Mouse (Mus musculus) lung, embryonic 14.5 days (tissue): ENCODE measurements around the gene Nprl3. TPM values are rescaled to one million over a fixed set of nuclear protein-coding genes. Genes with fewer than 3 reads are reported as not detected.
A peak's percentile ranks its signal among the peaks of the same experiment; 100 is the strongest.

ENCODE experiments used
- ATAC-seq: fragments of 200-750 bp; cut with Nextera tagmentation; 2 replicates; pipeline ENCODE4 v1.8.0; 2017; ENCODE audit warnings: mild to moderate bottlenecking, moderate TSS enrichment, moderate library complexity; ENCODE audit not compliant: insufficient read depth
- DNase-seq: peaks from one replicate; pipeline ENCODE4 v3.0.0-alpha.2; 2015
- H3K27ac ChIP-seq: fragments of 300-500 bp; sonication (generic); 2 replicates; pipeline ENCODE4 v1.5.1; 2014; ENCODE audit warnings: low read depth, mild to moderate bottlenecking, moderate library complexity
- H3K27me3 ChIP-seq: fragments of 300-500 bp; sonication (generic); 2 replicates; pipeline ENCODE4 v1.6.1; 2014; ENCODE audit warnings: low read length, control low read depth; ENCODE audit not compliant: insufficient read depth
- H3K36me3 ChIP-seq: fragments of 300-500 bp; sonication (generic); 2 replicates; pipeline ENCODE4 v1.6.1; 2014; ENCODE audit warnings: control low read depth; ENCODE audit not compliant: insufficient read depth
- H3K4me1 ChIP-seq: fragments of 300-500 bp; sonication (generic); 2 replicates; pipeline ENCODE4 v1.6.1; 2014; ENCODE audit warnings: antibody characterized with exemption, control low read depth; ENCODE audit not compliant: insufficient read depth
- H3K4me2 ChIP-seq: fragments of 300-500 bp; sonication (generic); 2 replicates; pipeline ENCODE4 v1.6.1; 2014; ENCODE audit warnings: mild to moderate bottlenecking
- H3K4me3 ChIP-seq: fragments of 300-500 bp; sonication (generic); 2 replicates; pipeline ENCODE4 v1.5.1; 2014; ENCODE audit warnings: low read depth, low read length
- H3K9ac ChIP-seq: fragments of 300-500 bp; sonication (generic); 2 replicates; pipeline ENCODE4 v1.6.1; 2014
- H3K9me3 ChIP-seq: fragments of 300-500 bp; sonication (generic); 2 replicates; pipeline ENCODE4 v1.6.1; 2016; ENCODE audit warnings: low read depth, low read length, control low read depth
- CTCF ChIP-seq: IDR thresholded peaks from 2 replicates; pipeline ENCODE4 v1.5.1; 2016; ENCODE audit warnings: antibody characterized with exemption, low read depth
- WGBS: fragments of 180-500 bp; shearing (Covaris S2); extraction: QIAGEN DNeasy Blood & Tissue Kit; methylation state at CpG from one replicate; pipeline ENCODE4 v1.1.7; 2014; 5-methylcytosine and 5-hydroxymethylcytosine counted together
- polyA plus RNA-seq: library from polyadenylated mRNA; unstranded; fragments of >200 nt; fragmentation: Nextera tagmentation; extraction: Ambion mirVana; gene quantifications from 2 replicates; pipeline ENCODE4 v1.2.1, GENCODE M21; 2014

The Nprl3 gene
- polyA plus RNA-seq, 1 experiment from 2014 or later: 44.0 TPM

GRCm38 (mm10) chr11:32243205-32243955 is 24.1 kb downstream of the Nprl3 start:
- no peaks in the 10 kb centered on the region for H3K4me1 ChIP-seq
- no peak for TF ChIP-seq CTCF
- H3K27ac ChIP-seq: peak overlapping the region; percentile 50
- ATAC-seq (no peak), DNase-seq (peak; percentile 24)
- no peak overlapping the region for H3K9ac ChIP-seq
- H3K4me2 ChIP-seq: no peak overlapping the region
- 68% methylated on average over 7 of the region's 7 CpGs for WGBS
- no peak overlapping the region for H3K4me3 ChIP-seq
- H3K9me3 ChIP-seq: no peaks in the 10 kb centered on the region
- H3K36me3 ChIP-seq: peaks cover 78% of the 10 kb centered on the region
- no peaks in the 10 kb centered on the region for H3K27me3 ChIP-seq

- ATAC-seq (no peak), DNase-seq (no peak)
- no peaks in the 10 kb centered on the region for H3K9me3 ChIP-seq
- peaks cover 72% of the 10 kb centered on the region for H3K36me3 ChIP-seq
- H3K27me3 ChIP-seq: no peaks in the 10 kb centered on the region
- no peak overlapping the region for H3K4me2 ChIP-seq
- no peak overlapping the region for H3K4me3 ChIP-seq
- no peaks in the 10 kb centered on the region for H3K4me1 ChIP-seq
- no peak for TF ChIP-seq CTCF
- H3K27ac ChIP-seq: no peak overlapping the region
- WGBS: 79% methylated on average over 3 of the region's 3 CpGs
- no peak overlapping the region for H3K9ac ChIP-seq
Observed at GRCm38 (mm10) chr11:32242209-32242608, 25.3 kb downstream of the Nprl3 start.

GRCm38 (mm10) chr11:32241391-32241790 is 26.1 kb downstream of the Nprl3 start:
- ATAC-seq (no peak), DNase-seq (no peak)
- H3K36me3 ChIP-seq: peaks cover 72% of the 10 kb centered on the region
- no peaks in the 10 kb centered on the region for H3K9me3 ChIP-seq
- H3K4me2 ChIP-seq: no peak overlapping the region
- H3K27me3 ChIP-seq: no peaks in the 10 kb centered on the region
- H3K9ac ChIP-seq: no peak overlapping the region
- no peak overlapping the region for H3K27ac ChIP-seq
- no peaks in the 10 kb centered on the region for H3K4me1 ChIP-seq
- TF ChIP-seq CTCF: no peak
- no peak overlapping the region for H3K4me3 ChIP-seq

- peak; percentile 99 for TF ChIP-seq CTCF
- Histone ChIP-seq H3K27ac (no peak overlapping the region), H3K27me3 (no peaks in the 10 kb centered on the region), H3K4me2 (no peak overlapping the region), H3K36me3 (peaks cover 73% of the 10 kb centered on the region), H3K4me3 (no peak overlapping the region), H3K9ac (no peak overlapping the region), H3K4me1 (peaks cover 9% of the 10 kb centered on the region), H3K9me3 (no peaks in the 10 kb centered on the region)
- DNase-seq (peak; percentile 83), ATAC-seq (0 out of 2 replicates have a peak, but pooled peaks have one; percentile 50)
- WGBS: 65% methylated on average over 5 of the region's 5 CpGs
Observed at GRCm38 (mm10) chr11:32238093-32238860, 29.2 kb downstream of the Nprl3 start.

- Histone ChIP-seq H3K9me3 (no peaks in the 10 kb centered on the region), H3K4me2 (no peak overlapping the region), H3K27ac (no peak overlapping the region), H3K27me3 (no peaks in the 10 kb centered on the region), H3K36me3 (peaks cover 73% of the 10 kb centered on the region), H3K4me3 (no peak overlapping the region), H3K9ac (no peak overlapping the region), H3K4me1 (peaks cover 9% of the 10 kb centered on the region)
- ATAC-seq (no peak), DNase-seq (no peak)
- WGBS: 80% methylated on average over 3 of the region's 3 CpGs
- TF ChIP-seq CTCF: no peak
Observed at GRCm38 (mm10) chr11:32237411-32237795, 30.1 kb downstream of the Nprl3 start.

GRCm38 (mm10) chr11:32236712-32237410 is 30.6 kb downstream of the Nprl3 start:
- Histone ChIP-seq H3K4me2 (no peak overlapping the region), H3K27ac (no peak overlapping the region), H3K9me3 (no peaks in the 10 kb centered on the region), H3K4me1 (peaks cover 9% of the 10 kb centered on the region), H3K27me3 (no peaks in the 10 kb centered on the region), H3K36me3 (peaks cover 78% of the 10 kb centered on the region), H3K9ac (no peak overlapping the region), H3K4me3 (no peak overlapping the region)
- ATAC-seq (no peak), DNase-seq (peak; percentile 82)
- peak; percentile 78 for TF ChIP-seq CTCF
- 58% methylated on average over 9 of the region's 9 CpGs for WGBS

GRCm38 (mm10) chr11:32236132-32236531 is 31.4 kb downstream of the Nprl3 start:
- H3K27me3 ChIP-seq: no peaks in the 10 kb centered on the region
- ATAC-seq: 0 out of 2 replicates have a peak, but pooled peaks have one; percentile 6
- 54% methylated on average over 2 of the region's 2 CpGs for WGBS
- H3K4me2 ChIP-seq: no peak overlapping the region
- no peak for TF ChIP-seq CTCF
- H3K36me3 ChIP-seq: peaks cover 79% of the 10 kb centered on the region
- H3K4me3 ChIP-seq: no peak overlapping the region
- peaks cover 9% of the 10 kb centered on the region for H3K4me1 ChIP-seq
- H3K27ac ChIP-seq: peak overlapping the region; percentile 30; the same call in 1 of the 2 replicates
- no peaks in the 10 kb centered on the region for H3K9me3 ChIP-seq
- no peak overlapping the region for H3K9ac ChIP-seq
- DNase-seq: no peak
